Mouse (Mus musculus) stomach, embryonic 15.5 days (tissue): Measurements from ENCODE around the gene Clcf1. TPM values are rescaled to one million over a fixed set of nuclear protein-coding genes. Genes with fewer than 3 reads are reported as not detected.
A peak's percentile ranks its signal among the peaks of the same experiment; 100 is the strongest.
"Not testable (repeated sequence)": the region's sequence is repeated elsewhere in the genome, so short reads cannot be mapped to it uniquely, and the experiment has no call there.

Experiments
- ATAC-seq: fragments of 200-750 bp; cut with Nextera tagmentation; 2 replicates; pipeline ENCODE4 v1.8.0; 2017; ENCODE audit warnings: low read depth, moderate number of reproducible peaks, moderate TSS enrichment; ENCODE audit not compliant: insufficient read depth, low FRiP score
- H3K27ac ChIP-seq: fragments of 300-500 bp; sonication (generic); 2 replicates; pipeline ENCODE4 v1.5.1; 2015; ENCODE audit warnings: mild to moderate bottlenecking, inconsistent platforms
- H3K27me3 ChIP-seq: fragments of 300-500 bp; sonication (generic); replicated peaks from 2 replicates; pipeline ENCODE4 v1.6.1; 2015; ENCODE audit warnings: inconsistent platforms
- H3K36me3 ChIP-seq: fragments of 300-500 bp; sonication (generic); 2 replicates; pipeline ENCODE4 v1.6.1; 2015; ENCODE audit warnings: inconsistent platforms
- H3K4me1 ChIP-seq: fragments of 300-500 bp; sonication (generic); 2 replicates; pipeline ENCODE4 v1.6.1; 2015; ENCODE audit warnings: inconsistent platforms
- H3K4me2 ChIP-seq: fragments of 300-500 bp; sonication (generic); 2 replicates; pipeline ENCODE4 v1.6.1; 2015; ENCODE audit warnings: mild to moderate bottlenecking, inconsistent platforms
- H3K4me3 ChIP-seq: fragments of 300-500 bp; sonication (generic); replicated peaks from 2 replicates; pipeline ENCODE4 v1.5.1; 2015; ENCODE audit warnings: inconsistent platforms
- H3K9ac ChIP-seq: fragments of 300-500 bp; sonication (generic); 2 replicates; pipeline ENCODE4 v1.6.1; 2015; ENCODE audit warnings: inconsistent platforms
- H3K9me3 ChIP-seq: fragments of 300-500 bp; sonication (generic); 2 replicates; pipeline ENCODE4 v1.6.1; 2016; ENCODE audit warnings: inconsistent platforms
- WGBS: fragments of 180-500 bp; shearing (Covaris S2); methylation state at CpG from one replicate; pipeline ENCODE4 v1.1.7; 2015; 5-methylcytosine and 5-hydroxymethylcytosine counted together
- polyA plus RNA-seq: library from polyadenylated mRNA; unstranded; fragments of >200 nt; fragmentation: Nextera tagmentation; extraction: Ambion mirVana; gene quantifications from 2 replicates; pipeline ENCODE4 v1.2.1, GENCODE M21; 2015

Clcf1 gene
- polyA plus RNA-seq, 1 experiment from 2014 or later: 5.4 TPM

DNA sequence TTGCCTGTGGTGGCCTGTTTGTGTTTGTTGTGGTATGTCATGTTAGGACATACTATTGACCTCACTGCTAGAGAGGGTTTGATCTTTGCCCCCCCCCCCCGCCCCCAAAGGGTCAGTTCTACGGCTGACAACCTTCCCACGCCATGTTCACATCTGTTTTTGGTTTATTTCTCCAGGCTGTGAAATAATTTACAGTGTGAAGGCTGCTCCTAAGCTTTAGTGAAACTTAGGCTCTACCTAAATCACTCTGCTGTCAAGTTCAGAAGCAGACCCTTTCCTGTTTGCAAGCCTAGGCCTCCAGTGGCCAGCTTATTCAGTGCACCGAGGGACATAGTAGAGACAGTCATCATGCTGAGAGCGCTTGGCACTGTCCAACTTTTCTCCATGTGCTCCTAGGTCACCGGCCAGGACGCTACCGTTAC is 26.2 kb downstream of the Clcf1 start:
- no peak overlapping the region for H3K4me2 ChIP-seq
- WGBS: 45% methylated on average over 8 of the region's 8 CpGs
- H3K9me3 ChIP-seq: no peaks in the 10 kb centered on the region
- H3K4me1 ChIP-seq: no peaks in the 10 kb centered on the region
- no peaks in the 10 kb centered on the region for H3K27me3 ChIP-seq
- ATAC-seq: no peak
- no peaks in the 10 kb centered on the region for H3K36me3 ChIP-seq
- H3K9ac ChIP-seq: no peak overlapping the region
- no peak overlapping the region for H3K27ac ChIP-seq
- H3K4me3 ChIP-seq: no peak overlapping the region

DNA sequence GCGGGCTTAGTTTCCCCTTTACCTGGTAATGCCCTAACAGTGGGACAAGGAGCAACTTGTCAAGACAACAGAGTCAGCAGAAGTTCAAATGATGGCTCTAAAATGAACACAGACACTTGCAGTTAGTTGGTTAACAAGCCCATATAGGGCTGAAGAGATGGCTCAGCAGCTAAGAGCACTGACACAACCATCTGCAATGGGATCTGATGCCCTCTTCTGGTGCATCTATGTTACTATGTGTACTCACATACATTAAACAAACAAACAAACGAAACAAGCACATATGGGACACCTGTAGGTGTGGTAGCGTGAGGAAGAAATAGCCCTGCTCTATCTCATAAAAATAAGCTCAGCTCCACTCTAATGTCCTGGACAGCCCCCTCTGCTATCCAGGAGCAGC is 28.4 kb downstream of the Clcf1 start:
- Histone ChIP-seq H3K27me3 (no peaks in the 10 kb centered on the region), H3K4me1 (no peaks in the 10 kb centered on the region), H3K27ac (no peak overlapping the region), H3K36me3 (no peaks in the 10 kb centered on the region), H3K9me3 (no peaks in the 10 kb centered on the region), H3K4me3 (no peak overlapping the region), H3K9ac (no peak overlapping the region), H3K4me2 (no peak overlapping the region)
- no peak for ATAC-seq
- whole genome bisulfite sequencing: 68% methylated on average over 3 of the region's 3 CpGs

DNA sequence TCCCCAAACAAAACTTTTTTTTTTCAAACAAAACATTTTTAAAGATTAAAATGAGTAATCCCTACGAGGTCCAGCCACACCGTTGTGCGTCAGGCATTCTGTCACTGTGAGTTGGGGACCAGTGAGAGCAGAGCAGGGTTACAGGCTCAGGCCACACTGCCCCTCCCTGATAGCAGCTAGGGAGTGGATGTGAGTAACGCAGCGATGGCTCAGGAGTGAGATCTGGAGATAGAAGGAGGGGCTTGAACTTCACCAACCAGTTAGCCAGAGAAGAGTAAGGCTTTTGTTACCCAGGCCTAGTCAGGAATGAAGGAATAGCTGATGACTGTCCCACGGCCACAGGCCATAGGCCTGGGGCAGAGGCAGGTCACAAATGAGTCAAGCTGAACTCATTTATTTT is 30.7 kb downstream of the Clcf1 start:
- H3K27me3 ChIP-seq: no peaks in the 10 kb centered on the region
- 72% methylated on average over 6 of the region's 6 CpGs for WGBS
- H3K27ac ChIP-seq: no peak overlapping the region
- no peak overlapping the region for H3K9ac ChIP-seq
- ATAC-seq: no peak
- no peaks in the 10 kb centered on the region for H3K4me1 ChIP-seq
- no peaks in the 10 kb centered on the region for H3K36me3 ChIP-seq
- no peaks in the 10 kb centered on the region for H3K9me3 ChIP-seq
- no peak overlapping the region for H3K4me2 ChIP-seq
- H3K4me3 ChIP-seq: no peak overlapping the region

DNA sequence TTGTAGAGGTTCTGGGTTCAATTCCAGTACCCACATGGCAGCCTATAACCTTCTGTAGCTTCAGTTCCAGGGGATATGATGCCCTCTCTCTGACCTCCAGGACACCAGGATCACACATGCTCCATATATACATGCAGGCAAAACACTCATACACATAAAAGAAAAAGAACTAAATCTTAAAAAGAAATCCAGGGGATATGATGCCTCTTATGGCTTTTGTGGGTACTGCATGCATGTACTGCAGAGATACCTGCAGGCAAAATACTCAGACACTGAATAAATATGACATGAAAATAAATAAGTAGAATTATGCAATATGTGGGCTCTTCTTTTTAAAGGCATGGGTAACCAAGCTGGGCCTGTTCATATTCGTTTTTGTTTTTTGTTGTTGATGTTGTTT is 33.0 kb downstream of the Clcf1 start:
- Histone ChIP-seq H3K36me3 (no peaks in the 10 kb centered on the region), H3K4me1 (no peaks in the 10 kb centered on the region), H3K27me3 (no peaks in the 10 kb centered on the region), H3K27ac (no peak overlapping the region), H3K4me3 (no peak overlapping the region), H3K9ac (no peak overlapping the region), H3K4me2 (no peak overlapping the region), H3K9me3 (no peaks in the 10 kb centered on the region)
- WGBS: 54% methylated on average over 1 of the region's 1 CpGs
- no peak for ATAC-seq

DNA sequence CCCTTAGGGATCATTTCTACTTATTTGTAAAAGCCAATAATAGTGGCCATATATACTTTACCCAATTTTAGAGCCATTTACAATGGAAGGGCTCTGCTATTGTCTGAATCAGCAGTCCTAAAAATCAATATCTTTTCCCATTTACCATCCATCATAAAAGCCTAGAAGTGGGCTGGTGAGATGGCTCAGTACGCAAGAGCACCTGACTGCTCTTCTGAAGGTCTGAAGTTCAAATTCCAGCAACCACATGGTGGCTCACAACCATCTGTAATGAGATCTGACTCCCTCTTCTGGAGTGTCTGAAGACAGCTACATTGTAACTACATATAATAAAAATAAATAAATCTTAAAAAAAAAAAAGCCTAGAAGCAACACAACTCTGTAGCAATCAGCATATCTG is 34.6 kb downstream of the Clcf1 start:
- H3K9me3 ChIP-seq, H3K9ac ChIP-seq, H3K4me2 ChIP-seq, H3K27me3 ChIP-seq, H3K36me3 ChIP-seq, H3K27ac ChIP-seq, ATAC-seq, H3K4me1 ChIP-seq, H3K4me3 ChIP-seq: not testable (repeated sequence)
- WGBS: 51% methylated on average over 1 of the region's 1 CpGs

DNA sequence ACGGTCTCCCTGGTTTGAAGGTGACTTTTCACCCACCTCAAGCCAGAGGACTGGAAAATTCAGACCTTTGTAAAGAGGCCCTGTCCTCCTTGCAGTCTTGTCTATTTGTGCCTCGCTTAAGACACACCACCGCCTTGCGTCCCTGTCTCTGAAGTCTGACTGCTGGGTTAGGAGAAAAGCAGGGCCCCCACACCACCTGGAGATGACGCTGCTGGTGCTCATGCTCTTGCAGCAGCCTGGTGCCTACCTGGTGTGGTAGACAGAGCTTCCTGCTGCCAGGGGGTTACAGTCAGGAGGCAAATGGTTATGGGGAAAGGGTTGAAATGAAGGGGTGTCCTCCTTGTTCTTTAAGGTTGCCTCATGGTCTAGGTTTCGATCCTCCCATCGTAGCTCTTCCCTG is 40.2 kb downstream of the Clcf1 start:
- 87% methylated on average over 7 of the region's 7 CpGs for WGBS
- Histone ChIP-seq H3K27ac (no peak overlapping the region), H3K4me2 (no peak overlapping the region), H3K9ac (no peak overlapping the region), H3K36me3 (no peaks in the 10 kb centered on the region), H3K27me3 (no peaks in the 10 kb centered on the region), H3K9me3 (no peaks in the 10 kb centered on the region), H3K4me1 (peaks cover 10% of the 10 kb centered on the region; the same call in 1 of the 2 replicates), H3K4me3 (no peak overlapping the region)
- no peak for ATAC-seq

DNA sequence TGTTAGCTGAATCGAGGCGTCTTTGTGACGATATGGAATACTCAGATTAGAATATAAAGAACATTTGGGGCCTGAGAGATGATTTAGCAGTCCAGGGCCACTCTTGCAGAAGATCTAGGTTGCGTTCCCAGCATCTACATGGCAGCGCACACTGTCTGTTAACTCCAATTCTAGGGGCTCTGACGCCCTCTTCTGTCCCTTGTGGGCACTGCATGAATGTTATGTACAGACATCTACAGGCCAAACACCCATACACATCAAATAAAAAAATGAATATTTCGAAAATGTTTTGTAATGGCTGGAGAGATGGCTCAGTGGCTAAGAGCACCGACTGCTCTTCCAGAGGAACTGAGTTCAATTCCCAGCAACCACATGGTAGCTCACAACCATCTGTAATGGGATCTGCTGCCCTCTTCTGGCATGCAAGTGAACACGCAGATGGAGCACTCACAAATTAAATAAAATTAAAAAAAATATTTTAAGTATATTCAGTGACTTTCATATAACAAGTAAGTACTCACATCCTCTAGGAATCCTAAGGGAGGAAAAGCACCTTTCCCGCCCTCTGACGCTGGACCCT is 41.6 kb downstream of the Clcf1 start:
- 79% methylated on average over 11 of the region's 11 CpGs for WGBS
- no peaks in the 10 kb centered on the region for H3K9me3 ChIP-seq
- H3K4me1 ChIP-seq: peaks cover 15% of the 10 kb centered on the region; the same call in 1 of the 2 replicates
- no peaks in the 10 kb centered on the region for H3K36me3 ChIP-seq
- no peak overlapping the region for H3K4me3 ChIP-seq
- no peak overlapping the region for H3K27ac ChIP-seq
- no peak overlapping the region for H3K4me2 ChIP-seq
- no peaks in the 10 kb centered on the region for H3K27me3 ChIP-seq
- ATAC-seq: no peak
- no peak overlapping the region for H3K9ac ChIP-seq

DNA sequence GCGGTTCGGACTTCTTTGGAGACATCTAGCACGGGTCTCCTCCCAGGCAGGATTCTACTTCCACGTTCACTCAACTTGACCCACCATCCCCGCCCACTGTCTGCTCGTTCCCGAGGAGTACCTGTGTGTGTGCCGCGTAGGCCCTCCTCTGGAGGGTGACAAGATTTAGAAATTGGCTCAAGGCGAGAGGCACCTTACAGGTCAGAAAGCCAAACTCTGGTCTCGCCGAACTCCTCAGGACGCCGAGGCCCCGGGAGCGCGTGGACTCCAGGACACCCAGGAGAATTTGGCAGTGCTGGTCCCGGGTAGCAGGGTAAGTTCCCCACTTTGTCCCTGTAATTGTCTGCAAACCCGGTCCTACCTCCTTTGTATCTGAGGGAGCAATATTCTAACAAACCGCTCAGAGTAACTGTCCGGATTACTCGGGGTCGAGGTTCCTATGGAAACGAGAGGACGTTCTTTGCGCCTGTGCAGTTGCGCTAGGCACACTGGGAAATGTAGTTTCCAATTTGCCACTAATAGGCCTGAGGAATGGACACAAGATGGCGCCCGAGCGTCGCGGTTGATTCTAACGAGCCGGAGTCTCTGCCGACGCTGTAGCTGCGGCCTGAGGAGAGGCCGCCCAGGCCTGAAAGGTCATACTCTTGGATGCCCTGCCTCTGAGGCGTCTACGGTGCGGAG is 43.3 kb downstream of the Clcf1 start:
- no peaks in the 10 kb centered on the region for H3K9me3 ChIP-seq
- no peaks in the 10 kb centered on the region for H3K27me3 ChIP-seq
- H3K27ac ChIP-seq: no peak overlapping the region
- H3K4me3 ChIP-seq: peak overlapping the region; percentile 75
- H3K4me2 ChIP-seq: peak overlapping the region; percentile 84
- peak; percentile 87 for ATAC-seq
- no peaks in the 10 kb centered on the region for H3K36me3 ChIP-seq
- peaks cover 15% of the 10 kb centered on the region; the same call in 1 of the 2 replicates for H3K4me1 ChIP-seq
- WGBS: 1% methylated on average over 41 of the region's 41 CpGs
- peak overlapping the region; percentile 39; the same call in 1 of the 2 replicates for H3K9ac ChIP-seq

DNA sequence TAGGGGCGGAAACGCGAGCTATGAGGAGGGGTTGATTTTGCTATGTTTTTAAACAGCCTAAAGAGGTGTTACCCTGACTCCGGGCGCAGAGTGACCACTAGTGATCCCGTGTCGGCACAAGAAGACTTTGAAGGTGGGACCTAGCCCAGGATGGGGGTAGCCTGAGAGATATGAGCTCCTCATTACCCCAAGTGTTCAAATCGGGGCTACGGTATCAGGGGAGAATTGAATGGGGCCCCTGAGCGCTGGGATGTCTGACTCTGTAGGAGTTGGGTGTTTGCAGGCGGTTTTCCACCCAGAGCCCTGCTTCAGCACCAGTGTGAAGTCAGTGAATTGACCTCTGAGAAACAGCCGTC is 43.8 kb downstream of the Clcf1 start:
- peak overlapping the region; percentile 39; the same call in 1 of the 2 replicates for H3K9ac ChIP-seq
- peaks cover 15% of the 10 kb centered on the region; the same call in 1 of the 2 replicates for H3K4me1 ChIP-seq
- no peaks in the 10 kb centered on the region for H3K27me3 ChIP-seq
- ATAC-seq: no peak; the same call in 1 of the 2 replicates
- H3K4me2 ChIP-seq: peak overlapping the region; percentile 84
- 22% methylated on average over 12 of the region's 12 CpGs for WGBS
- no peak overlapping the region for H3K27ac ChIP-seq
- H3K36me3 ChIP-seq: no peaks in the 10 kb centered on the region
- H3K9me3 ChIP-seq: no peaks in the 10 kb centered on the region
- peak overlapping the region; percentile 75 for H3K4me3 ChIP-seq

DNA sequence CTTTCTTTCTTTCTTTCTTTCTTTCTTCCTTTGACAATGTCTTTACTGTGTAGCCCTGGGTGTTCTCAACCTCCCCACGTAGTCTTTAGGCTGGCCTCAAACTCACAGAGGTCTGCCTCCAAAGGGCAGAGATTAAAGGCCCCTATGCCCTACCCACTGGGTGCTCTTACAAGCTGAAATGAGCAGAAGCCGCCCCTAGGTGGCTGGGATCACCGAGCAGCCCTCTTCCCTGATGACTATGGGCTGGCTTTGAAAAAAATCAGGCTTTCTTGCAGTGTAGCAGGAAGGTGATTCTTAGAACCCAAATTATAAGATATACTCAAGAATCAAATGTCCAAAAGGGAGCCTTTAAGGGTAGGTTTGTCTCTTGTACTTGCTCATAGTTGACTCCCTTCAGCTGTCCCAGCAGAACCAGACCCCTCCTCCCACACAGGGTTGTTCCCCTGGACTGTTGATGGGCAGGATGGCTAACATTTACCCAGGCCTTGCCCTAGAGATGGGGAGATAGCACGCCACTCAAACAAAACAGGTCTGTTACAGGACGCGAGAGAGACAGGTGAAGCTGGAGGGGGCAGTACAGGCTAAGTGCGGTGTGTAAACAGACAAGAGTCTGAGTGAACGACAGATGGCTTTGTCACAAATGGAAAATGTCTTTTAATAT is 47.1 kb downstream of the Clcf1 start:
- H3K36me3 ChIP-seq: 0 out of 2 replicates have a peak, but pooled peaks cover 3% of the 10 kb centered on the region
- H3K27me3 ChIP-seq: no peaks in the 10 kb centered on the region
- WGBS: 43% methylated on average over 8 of the region's 8 CpGs
- ATAC-seq: peak; percentile 36; the same call in 1 of the 2 replicates
- no peak overlapping the region for H3K4me3 ChIP-seq
- H3K9ac ChIP-seq: no peak overlapping the region
- H3K27ac ChIP-seq: 0 out of 2 replicates have a peak overlapping the region, but pooled peaks have one; percentile 44
- no peak overlapping the region for H3K4me2 ChIP-seq
- H3K4me1 ChIP-seq: peaks cover 28% of the 10 kb centered on the region; the same call in 1 of the 2 replicates
- H3K9me3 ChIP-seq: no peaks in the 10 kb centered on the region

DNA sequence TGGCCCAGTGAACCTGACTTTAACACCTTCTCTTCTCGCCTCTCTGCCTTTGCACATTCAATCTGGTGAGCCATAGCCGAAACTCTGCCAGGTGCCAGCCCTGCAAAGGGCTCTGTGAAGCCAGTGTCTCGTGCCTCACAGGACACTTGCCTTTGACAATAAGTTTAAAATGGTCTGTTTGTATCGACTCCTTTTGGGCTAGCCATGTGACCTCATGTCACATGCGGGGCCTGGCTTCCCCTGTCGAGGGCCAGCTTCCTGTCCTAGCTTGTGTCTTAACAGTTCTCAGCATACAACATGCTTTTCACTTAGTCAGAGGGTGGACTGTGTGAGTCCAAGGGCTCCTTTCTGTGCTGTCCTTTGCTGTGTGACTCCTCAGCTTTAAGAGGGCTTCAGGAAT is 48.7 kb downstream of the Clcf1 start:
- WGBS: 61% methylated on average over 6 of the region's 6 CpGs
- Histone ChIP-seq H3K4me3 (no peak overlapping the region), H3K9ac (no peak overlapping the region), H3K4me1 (peaks cover 23% of the 10 kb centered on the region; the same call in 1 of the 2 replicates), H3K27me3 (no peaks in the 10 kb centered on the region), H3K9me3 (no peaks in the 10 kb centered on the region), H3K27ac (no peak overlapping the region), H3K36me3 (0 out of 2 replicates have a peak, but pooled peaks cover 3% of the 10 kb centered on the region), H3K4me2 (no peak overlapping the region)
- ATAC-seq: no peak

DNA sequence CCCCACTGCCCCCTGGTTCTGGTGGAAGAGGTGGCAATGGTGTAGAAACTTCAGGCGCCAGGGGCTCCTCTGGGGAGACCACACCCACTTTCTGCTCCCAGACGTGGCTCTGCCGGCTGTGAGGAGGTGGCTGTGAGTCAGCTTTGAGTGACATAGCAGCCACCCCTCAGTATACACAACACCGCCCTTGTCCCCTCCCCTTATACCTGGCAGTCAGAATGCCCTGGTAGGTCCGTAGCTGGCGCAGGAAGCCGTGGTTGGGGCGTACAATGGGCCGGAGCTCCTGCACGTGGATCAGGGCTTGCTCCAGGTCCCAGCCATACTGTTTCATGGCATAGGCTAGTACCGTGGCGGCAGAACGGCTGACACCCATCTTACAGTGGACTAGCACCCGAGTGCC is 49.7 kb downstream of the Clcf1 start:
- Histone ChIP-seq H3K4me1 (peaks cover 23% of the 10 kb centered on the region; the same call in 1 of the 2 replicates), H3K9ac (no peak overlapping the region), H3K9me3 (no peaks in the 10 kb centered on the region), H3K4me3 (no peak overlapping the region), H3K36me3 (0 out of 2 replicates have a peak, but pooled peaks cover 3% of the 10 kb centered on the region), H3K4me2 (0 out of 2 replicates have a peak overlapping the region, but pooled peaks have one; percentile 5), H3K27ac (no peak overlapping the region), H3K27me3 (no peaks in the 10 kb centered on the region)
- ATAC-seq: peak; percentile 86
- 52% methylated on average over 14 of the region's 14 CpGs for WGBS
